Mouse (Mus musculus) brain, adult 2 months (tissue): ENCODE measurements at regions not wholly inside any gene's neighbourhood (a gene's known extent, or its start where the extent isn't known, plus 50 kb on each side); places are given as distances from the start of the nearest gene placed in this dataset.
"Not testable (repeated sequence)": the region's sequence is repeated elsewhere in the genome, so short reads cannot be mapped to it uniquely, and the experiment has no call there.

Experiments used
- DNase-seq: peaks from one replicate; pipeline ENCODE4 v3.0.0; 2011; ENCODE audit warnings: low read depth, low spot score

- DNase-seq: peak; percentile 16
These were observed 475.9 kb downstream of the Zfp704 start for GRCm38 (mm10) chr3:9133991-9134390.

- peak; percentile 7 for DNase-seq
These were observed 477.7 kb downstream of the Zfp704 start for GRCm38 (mm10) chr3:9132104-9132751.

- no peak for DNase-seq
These were observed 478.5 kb downstream of the Zfp704 start for GRCm38 (mm10) chr3:9131366-9131765.

GRCm38 (mm10) chr3:9128407-9128806, 481.5 kb downstream of the Zfp704 start:
- peak; percentile 85 for DNase-seq

GRCm38 (mm10) chr3:9123079-9123478, 486.8 kb downstream of the Zfp704 start:
- peak; percentile 29 for DNase-seq

- DNase-seq: no peak
These were observed 492.0 kb downstream of the Zfp704 start for GRCm38 (mm10) chr3:9117913-9118312.

- DNase-seq: peak; percentile 10
These were observed 496.5 kb downstream of the Zfp704 start for GRCm38 (mm10) chr3:9113410-9113809.

- DNase-seq: no peak
These were observed 499.1 kb downstream of the Zfp704 start for GRCm38 (mm10) chr3:9110741-9111140.

- no peak for DNase-seq
These were observed 499.9 kb downstream of the Zfp704 start for GRCm38 (mm10) chr3:9109991-9110390.

- DNase-seq: no peak
These were observed 500.4 kb downstream of the Zfp704 start for GRCm38 (mm10) chr3:9109485-9109884.

GRCm38 (mm10) chr3:9107766-9108410, 502.0 kb downstream of the Zfp704 start:
- DNase-seq: no peak

- peak; percentile 4 for DNase-seq
These were observed 504.5 kb downstream of the Zfp704 start for GRCm38 (mm10) chr3:9105191-9105926.

- DNase-seq: no peak
These were observed 506.4 kb downstream of the Zfp704 start for GRCm38 (mm10) chr3:9103456-9103855.

GRCm38 (mm10) chr3:9101240-9101639, 508.6 kb downstream of the Zfp704 start:
- no peak for DNase-seq

GRCm38 (mm10) chr3:9100761-9101160, 509.1 kb downstream of the Zfp704 start:
- no peak for DNase-seq

GRCm38 (mm10) chr3:9098441-9098840, 511.4 kb downstream of the Zfp704 start:
- DNase-seq: no peak

GRCm38 (mm10) chr3:9084134-9084533, 525.8 kb downstream of the Zfp704 start:
- DNase-seq: no peak

- DNase-seq: no peak
These were observed 527.8 kb downstream of the Zfp704 start for GRCm38 (mm10) chr3:9082061-9082460.

GRCm38 (mm10) chr3:9078201-9078600, 531.7 kb downstream of the Zfp704 start:
- DNase-seq: no peak

- peak; percentile 78 for DNase-seq
These were observed 533.2 kb downstream of the Zfp704 start for GRCm38 (mm10) chr3:9076696-9077095.

- not testable (repeated sequence) for DNase-seq
These were observed 537.4 kb downstream of the Zfp704 start for GRCm38 (mm10) chr3:9072471-9072870.

- peak; percentile 83 for DNase-seq
These were observed 542.8 kb downstream of the Zfp704 start for GRCm38 (mm10) chr3:9067048-9067447.

GRCm38 (mm10) chr3:9066374-9066773, 543.5 kb downstream of the Zfp704 start:
- DNase-seq: no peak
